Comparison of ENCODE assay signal across 21 mouse cellular contexts in genomic region chr15:82187401-82187800, GRCm38 (mm10). TPM values are rescaled to one million over a fixed set of nuclear protein-coding genes. Genes with fewer than 3 reads are reported as not detected.
DNase-seq lines count a peak whose midpoint lies in the region; ATAC-seq and TF ChIP-seq lines count a peak whose summit lies in the region.
"Had no signal": no experiment of that assay in that cellular context is flagged by ENCODE, and none has a peak within 500 bp of the region (broad histone marks: within the 10 kb centered on the region; RNA-seq: fewer than 3 reads in every experiment).

No protein-coding gene starts in this region.

- no peak for TF ChIP-seq POLR2A in thymus, adult 2 months (IDR thresholded peaks at IDR 0.05; ENCODE audit: control insufficient read depth, extremely low read depth, insufficient read depth, low read length, poor library complexity)

- 89% methylated on average over 4 of the region's 4 CpGs for WGBS in heart, embryonic 10.5 days
- WGBS in thymus, adult 2 months = 98% methylated on average over 4 of the region's 4 CpGs
- 79% methylated on average over 4 of the region's 4 CpGs for WGBS in liver, embryonic 12.5 days (ENCODE audit: insufficient replicate concordance)
- WGBS in stomach, postnatal 0 days = 81% methylated on average over 4 of the region's 4 CpGs

- no peak for ATAC-seq in liver, embryonic 12.5 days
- no peak for ATAC-seq in stomach, postnatal 0 days (ENCODE audit: low FRiP score, low TSS enrichment)
- ATAC-seq: midbrain, embryonic 13.5 days had no signal

- H3K27ac ChIP-seq in heart, embryonic 10.5 days = peak overlapping the region; percentile 81
- H3K27ac ChIP-seq in thymus, adult 2 months (ENCODE audit: control insufficient read depth, insufficient read depth, low read length) = peak overlapping the region; percentile 34
- H3K27ac ChIP-seq in liver, embryonic 12.5 days = peak overlapping the region; percentile 97
- H3K27ac ChIP-seq in stomach, postnatal 0 days (replicated peaks) = no peak overlapping the region
- H3K27ac ChIP-seq: hindbrain, embryonic 14.5 days; midbrain, embryonic 13.5 days had no signal

- H3K9ac ChIP-seq in liver, embryonic 12.5 days = no peak overlapping the region
- no peak overlapping the region for H3K9ac ChIP-seq in stomach, postnatal 0 days (ENCODE audit: low read length)
- H3K9ac ChIP-seq: heart, embryonic 13.5 days; hindbrain, embryonic 14.5 days; midbrain, embryonic 13.5 days had no signal

- H3K4me1 ChIP-seq in heart, embryonic 10.5 days = peaks cover 55% of the 10 kb centered on the region
- H3K4me1 ChIP-seq in thymus, adult 2 months (replicated peaks; ENCODE audit: control insufficient read depth, insufficient read depth, low read length) = peaks cover 12% of the 10 kb centered on the region; the same call in 1 of the 2 replicates
- H3K4me1 ChIP-seq in liver, embryonic 12.5 days = peaks cover 59% of the 10 kb centered on the region
- H3K4me1 ChIP-seq in stomach, postnatal 0 days (replicated peaks; ENCODE audit: control insufficient read depth, insufficient read depth) = no peaks in the 10 kb centered on the region
- H3K4me1 ChIP-seq: midbrain, embryonic 13.5 days had no signal

- TF ChIP-seq CTCF in thymus, adult 2 months (IDR thresholded peaks at IDR 0.05; ENCODE audit: borderline replicate concordance, control insufficient read depth, extremely low read depth, insufficient read depth, low read length, poor library complexity) = no peak
- peak; percentile 32; the same call in 1 of the 2 replicates for TF ChIP-seq CTCF in stomach, postnatal 0 days (IDR thresholded peaks at IDR 0.05; ENCODE audit: low read depth)

- DNase-seq in heart, embryonic 10.5 days (ENCODE audit: low spot score) = no peak
- no peak for DNase-seq in heart, adult 9 months (ENCODE audit: low spot score in 2 of 2)
- DNase-seq in thymus, adult 2 months = no peak
- DNase-seq in thymus, postnatal 25 days = no peak
- no peak for DNase-seq in stomach, postnatal 0 days (ENCODE audit: low spot score)
- DNase-seq in left cerebral cortex, adult 18-20 months (ENCODE audit: low spot score in 2 of 2) = no peak
- DNase-seq in adrenal gland, postnatal 36 days = no peak
- DNase-seq: adrenal gland, postnatal 14 days; cerebellum, adult 18-20 months; cerebellum, postnatal 36 days; kidney, adult 9 months; kidney, postnatal 36 days; lung, postnatal 10 days; right cerebral cortex, postnatal 14 days had no signal

- H3K9me3 ChIP-seq in heart, embryonic 10.5 days = no peaks in the 10 kb centered on the region
- H3K9me3 ChIP-seq in liver, embryonic 12.5 days (replicated peaks) = peaks cover 10% of the 10 kb centered on the region
- no peaks in the 10 kb centered on the region for H3K9me3 ChIP-seq in stomach, postnatal 0 days (ENCODE audit: control insufficient read depth, low read length)

- no peaks in the 10 kb centered on the region for H3K27me3 ChIP-seq in heart, embryonic 10.5 days (ENCODE audit: insufficient read depth, poor library complexity, severe bottlenecking)
- H3K27me3 ChIP-seq in thymus, adult 2 months (ENCODE audit: control insufficient read depth, insufficient read depth, low read length) = no peaks in the 10 kb centered on the region
- H3K27me3 ChIP-seq in liver, embryonic 12.5 days (replicated peaks) = no peaks in the 10 kb centered on the region
- no peaks in the 10 kb centered on the region for H3K27me3 ChIP-seq in stomach, postnatal 0 days (ENCODE audit: control insufficient read depth, insufficient read depth, low read length)
- H3K27me3 ChIP-seq: midbrain, embryonic 13.5 days had no signal

- H3K36me3 ChIP-seq in heart, embryonic 10.5 days = peaks cover 84% of the 10 kb centered on the region
- H3K36me3 ChIP-seq in thymus, adult 2 months (ENCODE audit: control insufficient read depth, insufficient read depth, low read length) = peaks cover 58% of the 10 kb centered on the region
- H3K36me3 ChIP-seq in liver, embryonic 12.5 days = peaks cover 99% of the 10 kb centered on the region
- H3K36me3 ChIP-seq in stomach, postnatal 0 days (ENCODE audit: control insufficient read depth, insufficient read depth, low read length) = peaks cover 63% of the 10 kb centered on the region

- no peak overlapping the region for H3K4me2 ChIP-seq in liver, embryonic 12.5 days
- no peak overlapping the region for H3K4me2 ChIP-seq in stomach, postnatal 0 days (replicated peaks; ENCODE audit: low read depth)
- H3K4me2 ChIP-seq: hindbrain, embryonic 14.5 days; midbrain, embryonic 13.5 days had no signal

- H3K4me3 ChIP-seq in heart, embryonic 10.5 days = no peak overlapping the region
- H3K4me3 ChIP-seq in thymus, adult 2 months (ENCODE audit: control insufficient read depth, insufficient read depth, low read length) = no peak overlapping the region
- H3K4me3 ChIP-seq in liver, embryonic 12.5 days = no peak overlapping the region
- H3K4me3 ChIP-seq in stomach, postnatal 0 days (ENCODE audit: low read depth, low read length) = no peak overlapping the region
- H3K4me3 ChIP-seq: heart, embryonic 13.5 days; midbrain, embryonic 13.5 days had no signal

- no peak for TF ChIP-seq EP300 in stomach, postnatal 0 days (optimal IDR thresholded peaks at IDR 0.05)

RNA-seq across cellular contexts. Expression of gene Shisa8, which starts 25.2 kb away (rescaled TPM):
- 0.11 and 0.13 TPM in 2 replicates for polyA plus RNA-seq in heart, embryonic 10.5 days (2016; fragmentation: Nextera tagmentation; extraction: Ambion mirVana)
- polyA plus RNA-seq in thymus, adult 2 months (2012; rRNA removed) = 0.93 and 1.1 TPM in 2 replicates
- 0.31 and 0.37 TPM in 2 replicates for polyA plus RNA-seq in liver, embryonic 12.5 days (2016; fragmentation: Nextera tagmentation; extraction: Ambion mirVana)
- polyA plus RNA-seq in stomach, postnatal 0 days (2015; fragmentation: Nextera tagmentation; extraction: Ambion mirVana) = 0.06 and 0.23 TPM in 2 replicates
- total RNA-seq in left cerebral cortex, adult 18-20 months (2021) = 1 to 10 TPM; 2.6 to 3.0 TPM
- under 1 TPM; 0.46 to 0.73 TPM for total RNA-seq in adrenal gland, postnatal 36 days (2021)
- total RNA-seq: gastrocnemius, adult 8-10 months; granulocyte monocyte progenitor cell, adult 5-6 weeks had no signal
- polyA plus RNA-seq: CD4-positive, CD25-positive, alpha-beta regulatory T cell, adult 4 months had no signal

RNA-seq across cellular contexts. Expression of gene Tnfrsf13c, which starts 36.8 kb away (rescaled TPM):
- polyA plus RNA-seq in heart, embryonic 10.5 days (2016; fragmentation: Nextera tagmentation; extraction: Ambion mirVana) = 0.20 TPM in 1 of 2 replicates, not detected in the other
- polyA plus RNA-seq in thymus, adult 2 months (2012; rRNA removed) = 4.3 and 7.0 TPM in 2 replicates
- 0.30 TPM in 2 replicates for polyA plus RNA-seq in liver, embryonic 12.5 days (2016; fragmentation: Nextera tagmentation; extraction: Ambion mirVana)
- polyA plus RNA-seq in stomach, postnatal 0 days (2015; fragmentation: Nextera tagmentation; extraction: Ambion mirVana) = not detected in 2 replicates
- under 1 TPM; 0.26 to 0.49 TPM for total RNA-seq in left cerebral cortex, adult 18-20 months (2021)
- total RNA-seq in adrenal gland, postnatal 36 days (2021) = under 1 TPM in 1 of 2 experiments, not detected in 1; 0.20 TPM
- total RNA-seq: gastrocnemius, adult 8-10 months had no signal
- polyA plus RNA-seq: midbrain, embryonic 13.5 days had no signal

RNA-seq across cellular contexts. Expression of gene Srebf2, which starts 40.4 kb away (rescaled TPM):
- polyA plus RNA-seq in heart, embryonic 10.5 days (2016; fragmentation: Nextera tagmentation; extraction: Ambion mirVana) = 129 and 133 TPM in 2 replicates
- 410 and 478 TPM in 2 replicates for polyA plus RNA-seq in thymus, adult 2 months (2012; rRNA removed)
- 96.9 and 99.4 TPM in 2 replicates for polyA plus RNA-seq in liver, embryonic 12.5 days (2016; fragmentation: Nextera tagmentation; extraction: Ambion mirVana)
- 119 and 127 TPM in 2 replicates for polyA plus RNA-seq in stomach, postnatal 0 days (2015; fragmentation: Nextera tagmentation; extraction: Ambion mirVana)
- total RNA-seq in left cerebral cortex, adult 18-20 months (2021) = 100 to 1,000 TPM; 213 to 223 TPM
- total RNA-seq in adrenal gland, postnatal 36 days (2021) = 100 to 1,000 TPM in 1 of 2 experiments, 10 to 100 TPM in 1; 80.3 to 113 TPM

RNA-seq across cellular contexts. Expression of gene Cenpm, which starts 57.1 kb away (rescaled TPM):
- polyA plus RNA-seq in heart, embryonic 10.5 days (2016; fragmentation: Nextera tagmentation; extraction: Ambion mirVana) = 58.1 and 66.3 TPM in 2 replicates
- 44.8 and 68.0 TPM in 2 replicates for polyA plus RNA-seq in thymus, adult 2 months (2012; rRNA removed)
- 48.3 and 51.2 TPM in 2 replicates for polyA plus RNA-seq in liver, embryonic 12.5 days (2016; fragmentation: Nextera tagmentation; extraction: Ambion mirVana)
- 24.0 and 27.0 TPM in 2 replicates for polyA plus RNA-seq in stomach, postnatal 0 days (2015; fragmentation: Nextera tagmentation; extraction: Ambion mirVana)
- 1 to 10 TPM; 4.0 to 4.4 TPM for total RNA-seq in left cerebral cortex, adult 18-20 months (2021)
- 1 to 10 TPM; 2.9 to 4.3 TPM for total RNA-seq in adrenal gland, postnatal 36 days (2021)
- total RNA-seq: gastrocnemius, adult 8-10 months had no signal

RNA-seq across cellular contexts. Expression of gene Ccdc134, which starts 59.7 kb away (rescaled TPM):
- 13.5 and 19.4 TPM in 2 replicates for polyA plus RNA-seq in heart, embryonic 10.5 days (2016; fragmentation: Nextera tagmentation; extraction: Ambion mirVana)
- 33.1 and 39.4 TPM in 2 replicates for polyA plus RNA-seq in thymus, adult 2 months (2012; rRNA removed)
- polyA plus RNA-seq in liver, embryonic 12.5 days (2016; fragmentation: Nextera tagmentation; extraction: Ambion mirVana) = 12.2 TPM in 2 replicates
- polyA plus RNA-seq in stomach, postnatal 0 days (2015; fragmentation: Nextera tagmentation; extraction: Ambion mirVana) = 8.2 and 8.5 TPM in 2 replicates
- 10 to 100 TPM; 11.1 to 12.6 TPM for total RNA-seq in left cerebral cortex, adult 18-20 months (2021)
- 10 to 100 TPM in 1 of 2 experiments, 1 to 10 TPM in 1; 6.7 to 11.3 TPM for total RNA-seq in adrenal gland, postnatal 36 days (2021)
